Mouse (Mus musculus) testis, adult 2 months (tissue): ENCODE measurements around the gene Mospd3. TPM values are rescaled to one million over a fixed set of nuclear protein-coding genes. Genes with fewer than 3 reads are reported as not detected.
A peak's percentile ranks its signal among the peaks of the same experiment; 100 is the strongest.

Experiments used
- H3K27ac ChIP-seq: fragments of 200-500 bp; 2 replicates; pipeline ENCODE4 v1.5.1; 2012; ENCODE audit warnings: low read depth, low read length; ENCODE audit not compliant: control insufficient read depth, insufficient read depth
- H3K27me3 ChIP-seq: fragments of 200-500 bp; 2 replicates; pipeline ENCODE4 v1.6.1; 2012; ENCODE audit warnings: mild to moderate bottlenecking, low read length, moderate library complexity; ENCODE audit not compliant: control insufficient read depth, insufficient read depth
- H3K36me3 ChIP-seq: fragments of 200-500 bp; 2 replicates; pipeline ENCODE4 v1.6.1; 2012; ENCODE audit warnings: mild to moderate bottlenecking, low read length; ENCODE audit not compliant: control insufficient read depth, insufficient read depth
- H3K4me1 ChIP-seq: fragments of 200-500 bp; 2 replicates; pipeline ENCODE4 v1.6.1; 2012; ENCODE audit warnings: low read length; ENCODE audit not compliant: control insufficient read depth, insufficient read depth
- H3K4me3 ChIP-seq: fragments of 200-500 bp; 2 replicates; pipeline ENCODE4 v1.5.1; 2012; ENCODE audit warnings: low read depth, mild to moderate bottlenecking, low read length, moderate library complexity, mixed read lengths; ENCODE audit not compliant: control insufficient read depth
- CTCF ChIP-seq: fragments of 200-500 bp; IDR thresholded peaks from 2 replicates; pipeline ENCODE4 v1.5.1; 2012; ENCODE audit warnings: low read depth, mild to moderate bottlenecking, inconsistent platforms, low read length, moderate library complexity; ENCODE audit not compliant: control insufficient read depth, insufficient read depth, insufficient replicate concordance
- POLR2A ChIP-seq: fragments of 200-500 bp; IDR thresholded peaks from 2 replicates; pipeline ENCODE4 v1.6.1; 2012; ENCODE audit warnings: low read depth, mild to moderate bottlenecking, inconsistent platforms, low read length, moderate library complexity; ENCODE audit not compliant: control insufficient read depth
- polyA plus RNA-seq: library from polyadenylated mRNA; depleted of rRNA; stranded (reverse); fragments of >200 nt; gene quantifications from 2 replicates; pipeline ENCODE4 v1.2.3, GENCODE M21; 2012

Gene Mospd3
- polyA plus RNA-seq, 1 experiment, result 45.2 TPM

GRCm38 (mm10) chr5:137644484-137644883 lies 43.6 kb upstream of the Mospd3 start:
- peaks cover 22% of the 10 kb centered on the region for H3K4me1 ChIP-seq
- H3K36me3 ChIP-seq, result no peaks in the 10 kb centered on the region
- H3K27ac ChIP-seq, result no peak overlapping the region
- H3K4me3 ChIP-seq, result no peak overlapping the region; the same call in 1 of the 2 replicates
- H3K27me3 ChIP-seq, result no peaks in the 10 kb centered on the region
- TF ChIP-seq CTCF (no peak), POLR2A (no peak)

DNA sequence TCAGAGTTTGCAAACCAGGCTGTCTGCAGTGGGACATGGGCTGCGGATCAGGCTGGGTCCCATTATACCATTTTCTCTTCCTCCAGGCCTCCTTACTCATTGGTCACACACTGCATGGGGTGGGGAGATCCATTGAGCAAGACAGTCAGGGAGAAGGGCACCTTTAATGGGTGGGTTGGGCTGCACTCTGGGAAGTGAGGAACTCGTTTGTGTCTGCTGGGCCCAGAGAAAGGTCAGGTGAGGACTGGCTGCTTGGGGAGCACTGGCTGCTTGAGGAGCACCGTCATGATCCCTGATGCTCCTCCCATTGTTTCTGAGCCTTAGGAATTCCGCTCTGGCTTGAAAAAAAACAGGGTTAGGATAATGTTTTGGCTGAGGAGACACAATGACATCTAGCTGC lies 42.0 kb upstream of the Mospd3 start:
- no peaks in the 10 kb centered on the region; the same call in 1 of the 2 replicates for H3K36me3 ChIP-seq
- no peak overlapping the region for H3K27ac ChIP-seq
- no peaks in the 10 kb centered on the region for H3K27me3 ChIP-seq
- H3K4me1 ChIP-seq, result peaks cover 20% of the 10 kb centered on the region
- H3K4me3 ChIP-seq, result no peak overlapping the region
- TF ChIP-seq POLR2A, result no peak
- TF ChIP-seq CTCF, result no peak

DNA sequence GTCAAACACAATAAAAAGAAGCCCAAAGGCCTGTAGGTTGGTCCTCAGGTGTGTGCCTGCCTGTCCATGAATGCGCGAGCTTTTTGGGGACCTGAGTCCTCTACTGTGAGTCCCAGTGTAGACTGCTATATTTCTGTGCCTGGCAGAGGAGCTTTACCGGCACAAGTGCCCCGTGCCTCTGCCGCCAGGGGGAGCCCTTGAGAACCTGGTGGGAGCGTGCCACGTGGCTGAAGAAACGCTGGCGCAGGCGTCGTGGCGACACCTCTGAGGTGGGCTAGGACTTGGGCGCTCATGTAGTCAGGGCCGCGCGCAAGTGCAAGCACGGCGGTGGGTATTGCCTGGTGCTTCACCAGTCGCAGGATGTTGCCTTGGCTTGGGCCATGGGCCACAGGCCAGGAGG lies 40.2 kb upstream of the Mospd3 start, which contains the start of gene Sap25:
TSS of gene Sap25 (plus strand) at position 281 of the 400 bp plus-strand sequence.
- TF ChIP-seq POLR2A, result no peak
- peak; percentile 62 for TF ChIP-seq CTCF
- H3K4me3 ChIP-seq, result no peak within 1 kb of the TSS

DNA sequence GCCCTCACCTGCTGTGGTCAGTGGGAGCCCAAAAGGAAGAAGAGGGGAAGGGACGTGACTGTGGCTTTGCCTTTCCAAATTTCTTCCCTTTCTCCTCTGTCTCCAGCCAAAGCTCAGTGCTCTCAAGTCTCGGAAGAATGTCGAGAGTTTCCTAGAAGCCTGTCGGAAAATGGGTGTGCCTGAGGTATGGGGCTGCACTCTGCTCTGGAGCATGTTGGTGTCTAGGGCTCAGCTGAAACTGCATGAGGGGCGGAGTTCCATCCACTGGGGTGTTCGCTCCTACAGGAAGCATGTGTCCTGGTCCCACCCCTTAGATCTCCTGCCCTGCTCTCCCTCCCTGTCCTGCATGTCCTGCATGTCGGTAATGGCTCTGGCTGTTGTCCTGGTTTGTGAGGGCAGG lies 38.6 kb upstream of the Mospd3 start:
- Histone ChIP-seq H3K27me3 (no peaks in the 10 kb centered on the region), H3K4me1 (peaks cover 13% of the 10 kb centered on the region; the same call in 1 of the 2 replicates), H3K27ac (no peak overlapping the region), H3K36me3 (no peaks in the 10 kb centered on the region; the same call in none of the 2 replicates), H3K4me3 (no peak overlapping the region)
- TF ChIP-seq POLR2A (no peak), CTCF (no peak)

More for the DNA sequence above, 40.2 kb upstream of the Mospd3 start, which contains the start of gene Sap25:
- H3K4me1 ChIP-seq, result peaks cover 20% of the 10 kb centered on the region
- H3K36me3 ChIP-seq, result no peaks in the 10 kb centered on the region; the same call in 1 of the 2 replicates
- no peak within 1 kb of the TSS for H3K27ac ChIP-seq
- H3K27me3 ChIP-seq, result no peaks in the 10 kb centered on the region

GRCm38 (mm10) chr5:137633397-137634084 lies 32.7 kb upstream of the Mospd3 start:
- TF ChIP-seq POLR2A (no peak), CTCF (no peak)
- Histone ChIP-seq H3K27ac (no peak overlapping the region), H3K36me3 (no peaks in the 10 kb centered on the region; the same call in none of the 2 replicates), H3K4me3 (no peak overlapping the region; the same call in 1 of the 2 replicates), H3K27me3 (no peaks in the 10 kb centered on the region), H3K4me1 (peaks cover 8% of the 10 kb centered on the region)

- H3K4me1 ChIP-seq, result peaks cover 8% of the 10 kb centered on the region
Observed at GRCm38 (mm10) chr5:137631591-137631990, 30.7 kb upstream of the Mospd3 start.

DNA sequence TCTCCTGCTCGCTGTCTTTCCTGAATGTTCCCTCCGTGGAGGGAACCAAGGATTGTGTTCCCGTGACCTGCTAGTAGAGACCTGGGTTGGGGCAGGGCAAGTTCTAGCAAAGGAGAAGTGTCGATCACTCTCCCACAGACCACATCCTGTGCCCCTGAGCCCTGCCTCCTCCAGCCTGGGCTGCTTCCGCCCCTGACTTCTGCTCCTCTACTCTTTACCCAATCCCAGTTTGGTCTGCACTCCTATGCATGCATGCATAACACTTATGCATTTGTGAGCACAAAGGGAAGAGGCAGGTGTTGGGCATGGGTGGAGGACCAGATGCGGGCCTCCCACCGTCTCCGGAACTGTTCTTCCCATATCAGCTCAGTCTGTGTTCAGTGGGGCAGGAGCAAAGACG lies 30.3 kb upstream of the Mospd3 start:
- Histone ChIP-seq H3K27ac (peak overlapping the region; percentile 65), H3K4me1 (peaks cover 8% of the 10 kb centered on the region), H3K4me3 (peak overlapping the region; percentile 92), H3K27me3 (no peaks in the 10 kb centered on the region), H3K36me3 (no peaks in the 10 kb centered on the region; the same call in 1 of the 2 replicates)
- no peak for TF ChIP-seq CTCF

More at GRCm38 (mm10) chr5:137631591-137631990, 30.7 kb upstream of the Mospd3 start:
- TF ChIP-seq POLR2A (no peak), CTCF (no peak)
- Histone ChIP-seq H3K27ac (no peak overlapping the region; the same call in 1 of the 2 replicates), H3K36me3 (no peaks in the 10 kb centered on the region; the same call in 1 of the 2 replicates), H3K4me3 (peak overlapping the region; percentile 92), H3K27me3 (no peaks in the 10 kb centered on the region)
